Mouse (Mus musculus) stomach, postnatal 0 days (tissue): ENCODE measurements around the gene Dexi.

ENCODE experiments used
- CTCF ChIP-seq: IDR thresholded peaks from 2 replicates; pipeline ENCODE4 v1.5.1; 2016; ENCODE audit warnings: antibody characterized with exemption, low read depth, mild to moderate bottlenecking, moderate library complexity
- EP300 ChIP-seq: optimal IDR thresholded peaks from 2 replicates; pipeline ENCODE3; 2016; ENCODE audit warnings: antibody characterized with exemption

- TF ChIP-seq CTCF (no peak), EP300 (no peak)
These were observed 77.7 kb downstream of the Dexi start for GRCm38 (mm10) chr16:10465011-10465681.
